Mouse (Mus musculus): ENCODE measurements around the gene Fer.

GRCm38 (mm10) chr17:63951436-63951835 is 88.6 kb downstream of the Fer start:
- TF ChIP-seq CTCF (IDR thresholded peaks at IDR 0.05; ENCODE audit: borderline replicate concordance, insufficient read depth, low read length) (no peak), POLR2A (IDR thresholded peaks at IDR 0.05; ENCODE audit: low read depth, low read length) (no peak)
